Mouse (Mus musculus) midbrain, embryonic 16.5 days (tissue): Measurements from ENCODE around the gene Dgcr8. TPM values are rescaled to one million over a fixed set of nuclear protein-coding genes. Genes with fewer than 3 reads are reported as not detected.
A peak's percentile ranks its signal among the peaks of the same experiment; 100 is the strongest.

Source experiments
- ATAC-seq: fragments of 200-750 bp; cut with Nextera tagmentation; 2 replicates; pipeline ENCODE4 v1.8.0; 2017; ENCODE audit warnings: moderate TSS enrichment
- H3K27ac ChIP-seq: fragments of 300-500 bp; sonication (generic); 2 replicates; pipeline ENCODE4 v1.5.1; 2014; ENCODE audit warnings: mild to moderate bottlenecking, low read length, mixed read lengths
- H3K27me3 ChIP-seq: fragments of 300-500 bp; sonication (generic); 2 replicates; pipeline ENCODE4 v1.6.1; 2014; ENCODE audit warnings: low read depth, low read length, mixed read lengths; ENCODE audit not compliant: control insufficient read depth, insufficient read depth
- H3K36me3 ChIP-seq: fragments of 300-500 bp; sonication (generic); 2 replicates; pipeline ENCODE4 v1.6.1; 2014; ENCODE audit warnings: mild to moderate bottlenecking, low read length, moderate library complexity, mixed read lengths; ENCODE audit not compliant: control insufficient read depth, insufficient read depth
- H3K4me1 ChIP-seq: fragments of 300-500 bp; sonication (generic); 2 replicates; pipeline ENCODE4 v1.6.1; 2014; ENCODE audit warnings: mild to moderate bottlenecking, low read length, mixed read lengths; ENCODE audit not compliant: control insufficient read depth, insufficient read depth
- H3K4me2 ChIP-seq: fragments of 300-500 bp; sonication (generic); 2 replicates; pipeline ENCODE4 v1.6.1; 2014; ENCODE audit warnings: mild to moderate bottlenecking, low read length, mixed read lengths
- H3K4me3 ChIP-seq: fragments of 300-500 bp; sonication (generic); 2 replicates; pipeline ENCODE4 v1.5.1; 2014; ENCODE audit warnings: low read depth, mild to moderate bottlenecking, low read length, moderate library complexity, mixed read lengths
- H3K9ac ChIP-seq: fragments of 300-500 bp; sonication (generic); 2 replicates; pipeline ENCODE4 v1.6.1; 2014; ENCODE audit warnings: low read depth, low read length, mixed read lengths
- H3K9me3 ChIP-seq: fragments of 300-500 bp; sonication (generic); replicated peaks from 2 replicates; pipeline ENCODE4 v1.6.1; 2014; ENCODE audit warnings: mild to moderate bottlenecking, low read length, mixed read lengths; ENCODE audit not compliant: control insufficient read depth, poor library complexity, severe bottlenecking
- WGBS: fragments of 180-500 bp; shearing (Covaris S2); extraction: QIAGEN DNeasy Blood & Tissue Kit; methylation state at CpG from one replicate; pipeline ENCODE4 v1.1.7; 2014; 5-methylcytosine and 5-hydroxymethylcytosine counted together
- polyA plus RNA-seq: library from polyadenylated mRNA; unstranded; fragments of >200 nt; fragmentation: Nextera tagmentation; extraction: Ambion mirVana; gene quantifications from 2 replicates; pipeline ENCODE4 v1.2.1, GENCODE M21; 2015

Gene Dgcr8
- polyA plus RNA-seq, 1 experiment from 2014 or later, result 31.1 TPM

DNA sequence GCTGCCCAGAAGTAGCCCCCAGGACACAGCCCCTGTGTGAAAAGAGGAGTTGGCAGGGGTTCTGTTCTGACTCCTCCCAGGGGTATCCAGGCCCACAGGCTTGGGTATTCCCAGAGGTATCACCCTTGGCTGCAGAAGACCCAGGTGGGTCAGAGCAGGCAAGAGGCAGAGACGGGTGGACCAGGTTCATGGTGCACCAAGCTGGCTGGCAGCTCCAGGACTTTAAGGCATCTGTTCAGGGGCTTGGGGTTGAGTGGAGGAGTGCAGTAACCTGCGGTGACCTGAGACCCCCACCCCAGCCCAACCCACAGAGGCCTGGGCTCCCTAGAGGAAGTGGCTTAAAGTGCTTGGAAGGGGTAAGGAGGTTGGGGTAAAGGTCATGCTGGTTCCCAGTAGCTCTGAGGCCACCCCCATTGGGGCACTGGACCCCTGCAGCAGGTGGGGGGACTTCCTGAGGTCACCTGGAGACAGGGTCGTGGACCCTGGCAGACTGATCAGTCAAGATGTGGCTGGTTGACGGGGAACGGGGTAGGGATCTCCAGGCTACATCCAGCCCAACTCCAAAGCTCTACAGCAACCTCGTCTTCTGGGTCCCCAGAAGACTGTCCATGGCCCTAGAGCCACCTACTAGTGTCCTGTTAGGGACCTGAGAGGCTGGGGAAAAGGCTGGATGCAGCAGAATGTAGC is 68.0 kb downstream of the Dgcr8 start:
- 91% methylated on average over 6 of the region's 6 CpGs for WGBS

DNA sequence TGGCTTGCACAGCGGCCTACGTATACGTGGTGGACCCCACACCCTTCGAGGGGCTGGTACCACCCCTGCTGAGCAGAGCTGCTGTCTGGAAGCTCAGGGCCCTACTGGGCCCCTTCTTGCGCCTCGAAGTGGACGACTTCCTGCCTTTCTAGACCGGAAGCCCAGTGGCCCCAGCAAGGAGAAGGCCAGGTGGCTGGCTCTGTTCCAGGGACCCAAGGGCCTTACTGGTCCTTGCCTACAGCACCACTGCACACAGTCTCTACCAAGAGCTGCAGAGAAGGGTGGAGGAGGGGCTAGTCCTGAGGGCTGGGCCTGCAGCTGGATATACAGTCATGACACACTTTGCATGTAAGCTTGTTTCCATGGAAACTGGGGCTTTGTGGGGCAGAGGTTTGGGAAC is 69.0 kb downstream of the Dgcr8 start:
- Histone ChIP-seq H3K9me3 (no peaks in the 10 kb centered on the region), H3K4me2 (no peak overlapping the region), H3K36me3 (peaks cover 19% of the 10 kb centered on the region), H3K9ac (no peak overlapping the region), H3K4me1 (peaks cover 21% of the 10 kb centered on the region), H3K27ac (peak overlapping the region; percentile 12; the same call in 1 of the 2 replicates), H3K4me3 (no peak overlapping the region), H3K27me3 (no peaks in the 10 kb centered on the region)
- peak; percentile 55; the same call in 1 of the 2 replicates for ATAC-seq
- 63% methylated on average over 8 of the region's 8 CpGs for WGBS

More for the DNA sequence above, 68.0 kb downstream of the Dgcr8 start:
- Histone ChIP-seq H3K4me2 (no peak overlapping the region), H3K27me3 (no peaks in the 10 kb centered on the region), H3K4me1 (peaks cover 11% of the 10 kb centered on the region), H3K36me3 (peaks cover 29% of the 10 kb centered on the region), H3K4me3 (no peak overlapping the region), H3K27ac (no peak overlapping the region), H3K9me3 (no peaks in the 10 kb centered on the region), H3K9ac (no peak overlapping the region)
- ATAC-seq, result no peak

DNA sequence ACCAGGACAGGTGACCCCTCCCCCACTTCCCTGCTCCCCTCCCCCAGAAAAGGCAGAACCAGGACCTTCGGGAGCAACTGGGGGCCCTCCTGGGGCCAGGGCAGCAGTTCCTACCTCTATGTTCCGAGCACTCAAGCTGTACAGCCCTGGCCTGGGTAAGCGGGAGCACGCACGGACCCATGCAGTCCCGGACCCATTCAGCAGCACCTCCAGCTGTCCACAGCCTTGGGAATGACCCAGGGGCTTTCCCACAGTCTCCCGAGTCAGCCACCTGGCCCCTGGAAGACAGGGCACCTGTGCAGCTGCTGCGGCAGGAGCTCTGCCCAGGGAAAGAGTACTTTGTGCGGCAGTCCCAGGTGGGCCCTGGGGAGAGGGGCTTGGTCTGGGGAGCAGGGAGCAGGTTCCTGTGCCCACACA is 70.5 kb downstream of the Dgcr8 start:
- Histone ChIP-seq H3K4me3 (no peak overlapping the region), H3K36me3 (peaks cover 14% of the 10 kb centered on the region), H3K9ac (0 out of 2 replicates have a peak overlapping the region, but pooled peaks have one; percentile 14), H3K4me1 (peaks cover 36% of the 10 kb centered on the region), H3K27me3 (no peaks in the 10 kb centered on the region), H3K4me2 (no peak overlapping the region), H3K27ac (no peak overlapping the region), H3K9me3 (no peaks in the 10 kb centered on the region)
- WGBS, result 73% methylated on average over 9 of the region's 9 CpGs
- no peak for ATAC-seq

DNA sequence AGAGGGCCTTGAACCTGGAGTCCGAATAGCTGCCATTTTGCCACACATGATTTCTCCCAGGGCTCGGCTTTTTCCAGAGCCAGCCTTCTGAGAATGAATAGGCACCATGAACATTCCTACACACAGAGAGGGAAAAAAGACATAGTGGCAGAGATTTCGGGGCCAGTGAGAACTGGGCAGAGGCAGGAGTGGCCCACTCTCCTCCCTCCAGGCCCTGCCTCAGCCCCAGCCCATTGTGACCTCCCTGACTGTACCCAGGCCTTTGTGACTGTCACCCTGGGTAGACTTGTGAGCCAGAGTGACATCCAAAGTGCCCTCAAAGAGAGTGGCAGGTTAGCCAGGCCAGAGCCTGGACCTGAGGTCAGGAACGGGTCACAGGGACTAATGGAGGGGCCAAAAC is 71.5 kb downstream of the Dgcr8 start, which contains the start of gene Ccdc188:
Gene Ccdc188 (plus strand): TSS at position 301 of the 400 bp plus-strand sequence.
- no peak within 1 kb of the TSS for H3K27ac ChIP-seq
- 0 out of 2 replicates have a peak within 1 kb of the TSS, but pooled peaks have one; percentile 14 for H3K9ac ChIP-seq
- peaks cover 12% of the 10 kb centered on the region for H3K36me3 ChIP-seq
- ATAC-seq, result no peak
- 85% methylated on average over 4 of the region's 4 CpGs for WGBS
- H3K4me3 ChIP-seq, result no peak within 1 kb of the TSS
- H3K4me1 ChIP-seq, result peaks cover 46% of the 10 kb centered on the region
- no peak within 1 kb of the TSS for H3K4me2 ChIP-seq
- no peaks in the 10 kb centered on the region for H3K27me3 ChIP-seq
- H3K9me3 ChIP-seq, result no peaks in the 10 kb centered on the region

DNA sequence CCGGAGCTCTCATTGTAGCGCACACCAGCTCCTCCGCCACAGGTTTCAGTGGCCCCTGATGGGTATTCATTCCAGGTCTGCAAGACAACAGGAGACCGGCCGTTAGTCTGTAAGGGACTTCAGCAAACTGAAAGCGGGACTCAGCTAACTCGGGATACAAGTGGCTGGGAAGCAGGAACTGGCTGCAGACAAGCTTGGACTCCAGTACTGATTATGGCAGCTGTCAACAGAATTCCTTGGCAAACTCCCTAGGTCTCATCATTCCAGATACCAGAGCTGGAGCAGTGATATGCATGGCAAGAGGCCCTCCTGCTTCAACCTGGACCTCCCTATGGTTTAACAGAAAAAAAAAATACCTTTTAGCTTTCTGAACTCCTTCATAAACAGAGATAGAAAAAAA is 74.2 kb downstream of the Dgcr8 start:
- 46% methylated on average over 7 of the region's 7 CpGs for WGBS
- H3K9ac ChIP-seq, result peak overlapping the region; percentile 63
- peaks cover 49% of the 10 kb centered on the region for H3K4me1 ChIP-seq
- no peaks in the 10 kb centered on the region for H3K9me3 ChIP-seq
- H3K27me3 ChIP-seq, result no peaks in the 10 kb centered on the region
- H3K36me3 ChIP-seq, result no peaks in the 10 kb centered on the region
- H3K4me2 ChIP-seq, result peak overlapping the region; percentile 52
- peak overlapping the region; percentile 95 for H3K27ac ChIP-seq
- peak overlapping the region; percentile 37 for H3K4me3 ChIP-seq
- no peak for ATAC-seq

DNA sequence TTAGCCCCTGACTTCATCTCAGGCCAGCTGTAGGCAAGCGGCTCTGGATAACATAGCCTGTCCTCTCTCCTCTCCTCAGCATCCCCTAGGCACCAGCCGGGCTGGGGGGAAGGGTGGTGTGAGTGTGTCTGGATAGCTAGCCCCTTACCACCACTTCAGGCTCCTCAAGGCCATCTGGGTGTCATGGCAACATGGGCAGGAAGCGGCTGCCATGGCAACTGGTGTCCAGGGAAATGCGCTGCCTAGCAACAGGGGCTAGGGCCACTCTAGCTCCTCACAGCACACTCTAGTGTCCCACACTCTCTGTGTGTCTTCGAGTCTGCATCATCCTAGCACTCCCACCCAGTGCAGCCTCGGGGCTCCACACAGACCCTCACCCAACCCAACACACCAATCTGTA is 75.4 kb downstream of the Dgcr8 start:
- Histone ChIP-seq H3K4me2 (peak overlapping the region; percentile 52), H3K27ac (peak overlapping the region; percentile 95), H3K9me3 (no peaks in the 10 kb centered on the region), H3K36me3 (no peaks in the 10 kb centered on the region), H3K9ac (peak overlapping the region; percentile 63), H3K27me3 (no peaks in the 10 kb centered on the region), H3K4me3 (peak overlapping the region; percentile 37), H3K4me1 (peaks cover 47% of the 10 kb centered on the region)
- 8% methylated on average over 6 of the region's 6 CpGs for WGBS
- peak; percentile 95 for ATAC-seq

DNA sequence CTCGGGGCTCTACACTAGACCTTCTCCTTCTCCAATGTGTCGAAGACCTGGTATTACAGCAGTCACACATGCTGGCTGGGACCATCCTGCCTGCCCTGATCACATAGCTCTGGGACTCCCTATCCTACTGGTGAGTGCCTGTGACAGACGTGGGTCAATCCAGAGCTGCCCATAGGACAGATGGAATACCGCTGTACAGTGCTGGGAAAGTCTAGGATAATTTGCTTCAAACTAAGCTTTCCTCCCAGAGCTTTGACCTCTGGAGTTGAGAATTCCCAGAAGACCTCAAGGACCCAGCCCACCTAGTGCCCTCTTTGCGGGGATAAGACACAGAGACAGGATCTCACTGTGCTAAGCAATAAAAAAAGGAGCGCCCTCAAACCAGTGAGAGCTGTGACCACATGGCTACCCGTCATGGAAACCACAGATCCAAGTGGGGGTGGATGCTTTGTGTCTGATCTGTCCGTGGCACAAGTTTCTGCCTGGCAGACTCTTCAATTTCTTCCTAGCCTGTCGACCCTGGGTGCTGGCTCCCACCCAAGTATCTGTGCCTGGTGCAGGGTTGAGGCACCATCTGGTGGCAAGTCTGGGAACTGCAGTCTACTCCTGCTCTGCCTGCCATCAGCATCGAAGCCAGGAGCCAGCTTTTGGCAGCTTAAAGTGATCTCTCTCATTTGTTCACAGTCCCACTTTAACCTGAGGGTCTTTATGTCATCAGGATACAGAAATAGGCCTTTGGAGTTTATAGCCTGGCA is 77.5 kb downstream of the Dgcr8 start:
- no peaks in the 10 kb centered on the region for H3K36me3 ChIP-seq
- H3K4me2 ChIP-seq, result no peak overlapping the region
- H3K27ac ChIP-seq, result 0 out of 2 replicates have a peak overlapping the region, but pooled peaks have one; percentile 14
- 45% methylated on average over 10 of the region's 10 CpGs for WGBS
- H3K9ac ChIP-seq, result no peak overlapping the region
- ATAC-seq, result no peak
- no peaks in the 10 kb centered on the region for H3K9me3 ChIP-seq
- peaks cover 47% of the 10 kb centered on the region for H3K4me1 ChIP-seq
- no peak overlapping the region for H3K4me3 ChIP-seq
- no peaks in the 10 kb centered on the region for H3K27me3 ChIP-seq

DNA sequence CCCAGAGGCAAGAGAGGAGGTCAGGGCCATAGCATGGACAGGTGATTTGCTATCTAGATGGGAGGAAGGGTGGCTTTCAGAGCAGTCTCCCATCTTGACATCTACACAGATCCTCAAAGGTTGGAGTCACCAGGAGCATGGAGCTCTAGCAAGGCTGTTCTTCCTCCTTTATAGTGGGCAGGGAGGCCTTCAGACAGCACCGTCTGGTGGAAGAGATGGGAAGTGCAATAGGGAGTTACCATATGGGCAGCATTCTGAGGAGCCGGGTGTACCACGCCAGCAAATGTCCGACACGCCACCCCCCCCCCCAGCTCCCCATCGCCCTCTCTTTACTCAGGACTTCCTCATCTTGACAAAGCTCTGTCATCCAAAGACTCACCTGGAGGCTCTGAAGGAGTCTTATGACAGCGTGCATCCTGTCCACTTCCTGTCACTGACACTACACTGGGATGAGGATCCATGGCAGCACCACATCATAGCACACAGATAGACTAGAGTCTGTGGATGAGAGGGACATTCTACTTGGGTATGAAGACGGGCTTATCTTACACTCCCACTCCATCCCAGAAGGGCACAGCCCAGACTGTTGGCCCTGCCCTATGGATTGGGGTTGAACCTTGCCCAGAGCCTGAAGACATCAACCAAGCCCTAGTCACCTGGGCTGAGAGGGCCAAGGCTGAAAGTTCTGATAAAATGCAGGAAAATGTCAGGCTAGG is 78.2 kb downstream of the Dgcr8 start:
- Histone ChIP-seq H3K36me3 (no peaks in the 10 kb centered on the region), H3K4me2 (no peak overlapping the region), H3K27ac (no peak overlapping the region), H3K9ac (no peak overlapping the region), H3K4me1 (peaks cover 43% of the 10 kb centered on the region), H3K9me3 (no peaks in the 10 kb centered on the region), H3K4me3 (no peak overlapping the region), H3K27me3 (no peaks in the 10 kb centered on the region)
- 22% methylated on average over 8 of the region's 8 CpGs for WGBS
- no peak for ATAC-seq
